Comparison of ENCODE assay signal across 10 mouse cellular contexts in the genomic region with DNA sequence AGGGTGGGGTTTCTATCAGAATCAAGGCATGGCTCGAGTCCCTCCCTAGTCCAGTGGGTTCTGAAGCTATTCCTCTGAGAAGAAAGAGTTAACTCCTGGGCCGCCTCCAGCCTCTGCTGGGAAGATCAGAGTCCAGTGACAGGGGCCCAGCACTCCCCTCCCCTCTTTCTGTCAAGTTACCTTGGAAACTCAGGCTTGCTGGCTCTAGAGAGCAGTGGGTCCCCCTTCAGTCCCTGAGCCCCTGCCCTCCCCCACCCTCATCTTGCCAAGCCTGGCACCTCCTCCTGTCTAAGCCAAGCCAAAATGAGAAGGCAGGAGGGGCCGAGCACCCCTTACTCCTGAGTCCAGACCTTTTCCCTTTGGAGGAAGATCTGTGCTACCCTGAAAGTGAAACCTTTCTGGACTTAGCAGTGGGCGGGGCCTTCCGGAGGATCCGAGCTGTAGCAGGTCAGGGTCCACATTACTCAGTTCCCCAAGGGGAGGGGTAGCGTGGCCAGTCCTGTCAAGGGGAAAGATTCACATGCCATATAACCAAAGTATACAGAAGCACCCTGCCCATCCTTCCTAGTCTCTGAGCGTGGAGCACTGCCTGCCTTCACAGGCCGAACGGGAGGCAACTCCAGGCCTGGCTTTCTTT. TPM values are rescaled to one million over a fixed set of nuclear protein-coding genes. Genes with fewer than 3 reads are reported as not detected.
DNase-seq lines count a peak whose midpoint lies in the region; ATAC-seq and TF ChIP-seq lines count a peak whose summit lies in the region.
"Had no signal": no experiment of that assay in that cellular context is flagged by ENCODE, and none has a peak within 500 bp of the region (broad histone marks: within the 10 kb centered on the region; RNA-seq: fewer than 3 reads in every experiment).

No protein-coding gene starts in this region.

- no peak for TF ChIP-seq POLR2A in cerebellum, adult 2 months (IDR thresholded peaks at IDR 0.05; ENCODE audit: borderline replicate concordance, insufficient read depth, low read length)

- 0 out of 2 replicates have a peak overlapping the region, but pooled peaks have one; percentile 19 for H3K9ac ChIP-seq in hindbrain, embryonic 11.5 days (ENCODE audit: low read depth, low read length)
- no peak overlapping the region for H3K9ac ChIP-seq in neural tube, embryonic 15.5 days (replicated peaks)

- H3K36me3 ChIP-seq in hindbrain, embryonic 11.5 days (ENCODE audit: control insufficient read depth, insufficient read depth, low read length), result no peaks in the 10 kb centered on the region
- H3K36me3 ChIP-seq in limb, embryonic 10.5 days, result no peaks in the 10 kb centered on the region
- H3K36me3 ChIP-seq in neural tube, embryonic 15.5 days, result 0 out of 2 replicates have a peak, but pooled peaks cover 3% of the 10 kb centered on the region

- peaks cover 10% of the 10 kb centered on the region for H3K4me1 ChIP-seq in hindbrain, embryonic 11.5 days (replicated peaks; ENCODE audit: control insufficient read depth, insufficient read depth, low read length)
- H3K4me1 ChIP-seq in limb, embryonic 10.5 days, result peaks cover 73% of the 10 kb centered on the region
- peaks cover 61% of the 10 kb centered on the region for H3K4me1 ChIP-seq in neural tube, embryonic 15.5 days
- H3K4me1 ChIP-seq in cerebellum, adult 2 months (ENCODE audit: control insufficient read depth, insufficient read depth, low read length), result peaks cover 16% of the 10 kb centered on the region

- peak overlapping the region; percentile 61 for H3K27ac ChIP-seq in layer of hippocampus, adult 2 months
- H3K27ac ChIP-seq in hindbrain, embryonic 11.5 days (ENCODE audit: low read depth, low read length), result no peak overlapping the region; the same call in 1 of the 2 replicates
- H3K27ac ChIP-seq in limb, embryonic 10.5 days, result peak overlapping the region; percentile 61; the same call in 1 of the 2 replicates
- H3K27ac ChIP-seq in neural tube, embryonic 15.5 days (replicated peaks), result peak overlapping the region; percentile 72
- no peak overlapping the region for H3K27ac ChIP-seq in cerebellum, adult 2 months (ENCODE audit: insufficient read depth, low read length)

- DNase-seq in layer of hippocampus, adult 2 months (ENCODE audit: low spot score in 2 of 2), result peak in 1 of 2 experiments; percentile 26
- DNase-seq in layer of hippocampus, adult 9-11 months, result no peak
- peak; percentile 31 for DNase-seq in hindbrain, embryonic 11.5 days (ENCODE audit: low spot score)
- DNase-seq in limb, embryonic 10.5 days (ENCODE audit: low spot score), result no peak
- DNase-seq in cerebellum, adult 2 months, result no peak
- no peak for DNase-seq in left cerebral cortex, postnatal 10 days (ENCODE audit: extremely low spot score in 1 of 2, low spot score in 2 of 2)
- DNase-seq: thymus, postnatal 14 days had no signal

- ATAC-seq in hindbrain, embryonic 11.5 days (ENCODE audit: low FRiP score), result peak; percentile 43; the same call in 1 of the 2 replicates
- ATAC-seq in neural tube, embryonic 15.5 days (ENCODE audit: low FRiP score), result peak; percentile 67; the same call in 1 of the 2 replicates
- no peak for ATAC-seq in monocyte, adult 5-6 weeks (replicated peaks; ENCODE audit: insufficient number of reproducible peaks, low FRiP score, low TSS enrichment, poor library complexity, severe bottlenecking)

- no peak for TF ChIP-seq CTCF in layer of hippocampus, adult 2 months (conservative IDR thresholded peaks at IDR 0.05)
- no peak for TF ChIP-seq CTCF in cerebellum, adult 2 months (IDR thresholded peaks at IDR 0.05; ENCODE audit: borderline replicate concordance, insufficient read depth, low read depth, low read length)

- H3K27me3 ChIP-seq in hindbrain, embryonic 11.5 days (ENCODE audit: control insufficient read depth, insufficient read depth, low read length), result no peaks in the 10 kb centered on the region; the same call in 1 of the 2 replicates
- peaks cover 42% of the 10 kb centered on the region for H3K27me3 ChIP-seq in limb, embryonic 10.5 days (ENCODE audit: low read depth, poor library complexity, severe bottlenecking)
- H3K27me3 ChIP-seq in neural tube, embryonic 15.5 days (replicated peaks), result peaks cover 2% of the 10 kb centered on the region; the same call in 1 of the 2 replicates
- H3K27me3 ChIP-seq in cerebellum, adult 2 months (ENCODE audit: control insufficient read depth, insufficient read depth, low read length), result no peaks in the 10 kb centered on the region

- no peak overlapping the region for H3K4me3 ChIP-seq in layer of hippocampus, adult 2 months
- no peak overlapping the region for H3K4me3 ChIP-seq in hindbrain, embryonic 11.5 days (ENCODE audit: low read depth, low read length)
- H3K4me3 ChIP-seq in limb, embryonic 10.5 days, result no peak overlapping the region
- no peak overlapping the region for H3K4me3 ChIP-seq in neural tube, embryonic 15.5 days (replicated peaks)
- no peak overlapping the region for H3K4me3 ChIP-seq in cerebellum, adult 2 months (replicated peaks; ENCODE audit: insufficient read depth, low read depth, low read length)

- H3K9me3 ChIP-seq in hindbrain, embryonic 11.5 days (ENCODE audit: control insufficient read depth, low read length), result no peaks in the 10 kb centered on the region
- H3K9me3 ChIP-seq in limb, embryonic 10.5 days (replicated peaks), result no peaks in the 10 kb centered on the region
- H3K9me3 ChIP-seq in neural tube, embryonic 15.5 days (replicated peaks), result no peaks in the 10 kb centered on the region

- H3K4me2 ChIP-seq in hindbrain, embryonic 11.5 days (replicated peaks; ENCODE audit: low read depth, low read length), result peak overlapping the region; percentile 17; the same call in 1 of the 2 replicates
- peak overlapping the region; percentile 5 for H3K4me2 ChIP-seq in neural tube, embryonic 15.5 days

- 38% methylated on average over 10 of the region's 10 CpGs for WGBS in hindbrain, embryonic 11.5 days
- WGBS in limb, embryonic 10.5 days, result 35% methylated on average over 10 of the region's 10 CpGs
- 48% methylated on average over 10 of the region's 10 CpGs for WGBS in neural tube, embryonic 15.5 days
- 47% methylated on average over 10 of the region's 10 CpGs for WGBS in cerebellum, adult 2 months

- intact Hi-C loops in left cerebral cortex, postnatal 10 days (cut with DNase I), result no loop called here

RNA-seq across cellular contexts. Expression of gene Tmem104, which starts 9.6 kb away (rescaled TPM):
- total RNA-seq in layer of hippocampus, adult 2 months (2021), result 10 to 100 TPM; 18.1 to 20.1 TPM
- polyA plus RNA-seq in hindbrain, embryonic 11.5 days (2014; fragmentation: Nextera tagmentation; extraction: Ambion mirVana), result 7.2 and 7.3 TPM in 2 replicates
- 9.1 and 9.8 TPM in 2 replicates for polyA plus RNA-seq in limb, embryonic 10.5 days (2016; fragmentation: Nextera tagmentation; extraction: Ambion mirVana)
- 11.7 TPM in 2 replicates for polyA plus RNA-seq in neural tube, embryonic 15.5 days (2015; fragmentation: Nextera tagmentation; extraction: Ambion mirVana)
- polyA plus RNA-seq in cerebellum, adult 2 months (2012; rRNA removed), result 12.5 and 13.3 TPM in 2 replicates
- 12.1 to 32.4 TPM (median 17.3 TPM) in 3 replicates for total RNA-seq in monocyte, adult 5-6 weeks (2017)
- 10 to 100 TPM; 19.9 to 20.3 TPM for total RNA-seq in left cerebral cortex, postnatal 10 days (2021)

RNA-seq across cellular contexts. Expression of gene Nat9, which starts 10.0 kb away (rescaled TPM):
- total RNA-seq in layer of hippocampus, adult 2 months (2021), result 10 to 100 TPM; 20.5 to 20.6 TPM
- 19.5 and 20.1 TPM in 2 replicates for polyA plus RNA-seq in hindbrain, embryonic 11.5 days (2014; fragmentation: Nextera tagmentation; extraction: Ambion mirVana)
- polyA plus RNA-seq in limb, embryonic 10.5 days (2016; fragmentation: Nextera tagmentation; extraction: Ambion mirVana), result 15.6 and 22.7 TPM in 2 replicates
- polyA plus RNA-seq in neural tube, embryonic 15.5 days (2015; fragmentation: Nextera tagmentation; extraction: Ambion mirVana), result 22.0 and 22.8 TPM in 2 replicates
- 30.8 and 37.5 TPM in 2 replicates for polyA plus RNA-seq in cerebellum, adult 2 months (2012; rRNA removed)
- 25.4 to 39.9 TPM (median 37.8 TPM) in 3 replicates for total RNA-seq in monocyte, adult 5-6 weeks (2017)
- total RNA-seq in left cerebral cortex, postnatal 10 days (2021), result 10 to 100 TPM; 14.5 to 16.6 TPM

RNA-seq across cellular contexts. Expression of gene Slc9a3r1, which starts 14.5 kb away (rescaled TPM):
- 10 to 100 TPM; 67.3 to 74.6 TPM for total RNA-seq in layer of hippocampus, adult 2 months (2021)
- polyA plus RNA-seq in hindbrain, embryonic 11.5 days (2014; fragmentation: Nextera tagmentation; extraction: Ambion mirVana), result 29.5 and 33.7 TPM in 2 replicates
- 30.7 and 32.2 TPM in 2 replicates for polyA plus RNA-seq in limb, embryonic 10.5 days (2016; fragmentation: Nextera tagmentation; extraction: Ambion mirVana)
- 45.5 and 80.6 TPM in 2 replicates for polyA plus RNA-seq in neural tube, embryonic 15.5 days (2015; fragmentation: Nextera tagmentation; extraction: Ambion mirVana)
- 87.2 and 87.9 TPM in 2 replicates for polyA plus RNA-seq in cerebellum, adult 2 months (2012; rRNA removed)
- total RNA-seq in monocyte, adult 5-6 weeks (2017), result 65.9 to 104 TPM (median 70.4 TPM) in 3 replicates
- 10 to 100 TPM; 53.7 to 56.0 TPM for total RNA-seq in left cerebral cortex, postnatal 10 days (2021)

RNA-seq across cellular contexts. Expression of gene Cd300lf, which starts 43.9 kb away (rescaled TPM):
- under 1 TPM; 0.38 to 0.49 TPM for total RNA-seq in layer of hippocampus, adult 2 months (2021)
- polyA plus RNA-seq in hindbrain, embryonic 11.5 days (2014; fragmentation: Nextera tagmentation; extraction: Ambion mirVana), result 0.22 TPM in 1 of 2 replicates, not detected in the other
- polyA plus RNA-seq in limb, embryonic 10.5 days (2016; fragmentation: Nextera tagmentation; extraction: Ambion mirVana), result 0.06 TPM in 1 of 2 replicates, not detected in the other
- polyA plus RNA-seq in neural tube, embryonic 15.5 days (2015; fragmentation: Nextera tagmentation; extraction: Ambion mirVana), result 0.20 and 0.27 TPM in 2 replicates
- 0.57 and 0.72 TPM in 2 replicates for polyA plus RNA-seq in cerebellum, adult 2 months (2012; rRNA removed)
- 20.4 to 32.5 TPM (median 25.8 TPM) in 3 replicates for total RNA-seq in monocyte, adult 5-6 weeks (2017)
- under 1 TPM; 0.28 to 0.90 TPM for total RNA-seq in left cerebral cortex, postnatal 10 days (2021)
- total RNA-seq: common myeloid progenitor, adult 5-6 weeks had no signal

Comparison
In these comparisons a context has a peak if more than half of its experiments do, and no peak if none do; other contexts are left out.
1. H3K27ac ChIP-seq: peak in layer of hippocampus, adult 2 months (single experiment), limb, embryonic 10.5 days (single experiment) and neural tube, embryonic 15.5 days (single experiment); none in hindbrain, embryonic 11.5 days (single experiment) and cerebellum, adult 2 months (single experiment).